In genomic region chr12:81658086-81658485, GRCm38 (mm10) we compare ENCODE assay signal across 24 mouse cellular contexts. TPM values are rescaled to one million over a fixed set of nuclear protein-coding genes. Genes with fewer than 3 reads are reported as not detected.
DNase-seq lines count a peak whose midpoint lies in the region; ATAC-seq lines count a peak whose summit lies in the region.
"Had no signal": no experiment of that assay in that cellular context is flagged by ENCODE, and none has a peak within 500 bp of the region (broad histone marks: within the 10 kb centered on the region; RNA-seq: fewer than 3 reads in every experiment).

No protein-coding gene starts in this region.

- H3K9ac ChIP-seq in heart, embryonic 13.5 days: no peak overlapping the region
- H3K9ac ChIP-seq: intestine, embryonic 15.5 days; limb, embryonic 12.5 days; liver, embryonic 12.5 days; neural tube, embryonic 13.5 days had no signal

- H3K4me2 ChIP-seq in heart, embryonic 13.5 days: no peak overlapping the region
- H3K4me2 ChIP-seq: intestine, embryonic 15.5 days; limb, embryonic 12.5 days; liver, embryonic 12.5 days; neural tube, embryonic 13.5 days had no signal

- 85% methylated on average over 7 of the region's 7 CpGs for WGBS in heart, embryonic 13.5 days

- peaks cover 11% of the 10 kb centered on the region for H3K4me1 ChIP-seq in heart, embryonic 13.5 days
- H3K4me1 ChIP-seq: intestine, embryonic 15.5 days; limb, embryonic 12.5 days; liver, embryonic 12.5 days; neural tube, embryonic 13.5 days had no signal

- no peaks in the 10 kb centered on the region for H3K9me3 ChIP-seq in heart, embryonic 13.5 days
- H3K9me3 ChIP-seq: intestine, embryonic 15.5 days; limb, embryonic 12.5 days; liver, embryonic 12.5 days; neural tube, embryonic 13.5 days had no signal

- ATAC-seq in heart, embryonic 13.5 days (ENCODE audit: extremely low read depth, insufficient number of reproducible peaks, low FRiP score, low TSS enrichment): no peak
- ATAC-seq in megakaryocyte progenitor cell, adult 5-6 weeks (replicated peaks; ENCODE audit: poor library complexity): peak; percentile 70
- ATAC-seq: activated CD4-positive, CD25-positive, alpha-beta regulatory T cell, adult 4 months; hindbrain, embryonic 16.5 days; intestine, embryonic 15.5 days; liver, embryonic 12.5 days had no signal

- H3K27me3 ChIP-seq in heart, embryonic 13.5 days (replicated peaks): no peaks in the 10 kb centered on the region
- H3K27me3 ChIP-seq: intestine, embryonic 15.5 days; limb, embryonic 12.5 days; liver, embryonic 12.5 days; neural tube, embryonic 13.5 days had no signal

- 0 out of 2 replicates have a peak overlapping the region, but pooled peaks have one; percentile 24 for H3K27ac ChIP-seq in heart, embryonic 13.5 days (replicated peaks)
- H3K27ac ChIP-seq: intestine, embryonic 15.5 days; limb, embryonic 12.5 days; liver, embryonic 12.5 days; neural tube, embryonic 13.5 days; stomach, postnatal 0 days had no signal

- no peak for DNase-seq in heart, postnatal 4 days
- peak; percentile 29 to 41 for DNase-seq in spleen, postnatal 36 days (ENCODE audit: low spot score in 2 of 2)
- DNase-seq in spleen, adult 12 weeks (ENCODE audit: low spot score): no peak
- no peak for DNase-seq in cerebellum, adult 11-12 months
- DNase-seq in thymus, postnatal 4 days: no peak
- DNase-seq: adrenal gland, postnatal 14 days; gastrocnemius, postnatal 25 days; lung, adult 2 months; midbrain, embryonic 14.5 days; right cerebral cortex, adult 18-20 months; thymus, adult 2 months had no signal

- no peak overlapping the region for H3K4me3 ChIP-seq in heart, embryonic 13.5 days
- H3K4me3 ChIP-seq: intestine, embryonic 15.5 days; limb, embryonic 12.5 days; liver, embryonic 12.5 days; myocyte; neural tube, embryonic 13.5 days had no signal

- no peaks in the 10 kb centered on the region for H3K36me3 ChIP-seq in heart, embryonic 13.5 days
- H3K36me3 ChIP-seq: intestine, embryonic 15.5 days; limb, embryonic 12.5 days; liver, embryonic 12.5 days had no signal

RNA-seq across cellular contexts. Expression of gene Ttc9, which starts 27.0 kb away (rescaled TPM):
- 3.9 and 5.1 TPM in 2 replicates for polyA plus RNA-seq in heart, embryonic 13.5 days (2015; fragmentation: Nextera tagmentation; extraction: Ambion mirVana)
- 1 to 10 TPM; 9.1 to 9.8 TPM for total RNA-seq in heart, postnatal 4 days (2021)
- total RNA-seq in megakaryocyte progenitor cell, adult 5-6 weeks (2015): not detected in 2 replicates
- total RNA-seq in megakaryocyte progenitor cell, adult 5-6 weeks (2017): not detected in 2 replicates
- total RNA-seq: hematopoietic stem cell, adult 5-6 weeks; megakaryocyte-erythroid progenitor cell, adult 5-6 weeks; MEL had no signal
- polyA plus RNA-seq: activated CD4-positive, CD25-positive, alpha-beta regulatory T cell, adult 4 months had no signal

Comparison
In these comparisons a context has a peak if more than half of its experiments do, and no peak if none do; other contexts are left out.
1. DNase-seq: peak in spleen, postnatal 36 days (2 of 2); none in heart, postnatal 4 days (single experiment), spleen, adult 12 weeks (single experiment), cerebellum, adult 11-12 months (single experiment) and thymus, postnatal 4 days (single experiment).
2. RNA of gene Ttc9, which starts 27.0 kb away (total RNA-seq): 9.1 to 9.8 TPM in heart, postnatal 4 days; not detected in megakaryocyte progenitor cell, adult 5-6 weeks; every median in the first group is over 4 times any median in the second.